Mouse (Mus musculus) kidney, adult 2 months (tissue): ENCODE results near the gene Pfn1. TPM values are rescaled to one million over a fixed set of nuclear protein-coding genes. Genes with fewer than 3 reads are reported as not detected.

Experiments used
- DNase-seq: peaks from one replicate; pipeline ENCODE4 v3.0.0; 2021
- H3K27ac ChIP-seq: fragments of 200-500 bp; 2 replicates; pipeline ENCODE4 v1.5.1; 2012; ENCODE audit warnings: low read depth, low read length, control low read depth, inconsistent platforms; ENCODE audit not compliant: insufficient read depth
- H3K27me3 ChIP-seq: fragments of 200-500 bp; replicated peaks from 2 replicates; pipeline ENCODE4 v1.6.1; 2012; ENCODE audit warnings: mild to moderate bottlenecking, moderate library complexity, low read length, inconsistent platforms; ENCODE audit not compliant: control insufficient read depth, insufficient read depth
- H3K36me3 ChIP-seq: fragments of 200-500 bp; 2 replicates; pipeline ENCODE4 v1.6.1; 2012; ENCODE audit warnings: mild to moderate bottlenecking, moderate library complexity, low read length, inconsistent platforms; ENCODE audit not compliant: control insufficient read depth, insufficient read depth
- H3K4me1 ChIP-seq: fragments of 200-500 bp; 2 replicates; pipeline ENCODE4 v1.6.1; 2011; ENCODE audit warnings: low read length; ENCODE audit not compliant: control insufficient read depth, insufficient read depth
- H3K4me3 ChIP-seq: fragments of 200-500 bp; 2 replicates; pipeline ENCODE4 v1.5.1; 2011; ENCODE audit warnings: mild to moderate bottlenecking, low read depth, low read length, control low read depth; ENCODE audit not compliant: insufficient read depth
- CTCF ChIP-seq: fragments of 200-500 bp; conservative IDR thresholded peaks from 2 replicates; pipeline ENCODE4 v1.5.1; 2011; ENCODE audit warnings: low read depth, mild to moderate bottlenecking, control low read depth, low read length, moderate library complexity, mixed read lengths; ENCODE audit not compliant: insufficient read depth, insufficient read length
- POLR2A ChIP-seq: fragments of 200-500 bp; IDR thresholded peaks from one replicate; pipeline ENCODE4 v1.6.1; 2011; ENCODE audit warnings: low read depth, low read length, control low read depth
- WGBS: fragments of 180-500 bp; shearing (Covaris S2); methylation state at CpG from one replicate; pipeline ENCODE4 v1.1.7; 2018; 5-methylcytosine and 5-hydroxymethylcytosine counted together
- polyA plus RNA-seq: library from polyadenylated mRNA; depleted of rRNA; stranded (reverse); fragments of >200 nt; gene quantifications from 2 replicates; pipeline ENCODE4 v1.2.3, GENCODE M21; 2012

The Pfn1 gene
- polyA plus RNA-seq, 1 experiment = 750 TPM

DNA sequence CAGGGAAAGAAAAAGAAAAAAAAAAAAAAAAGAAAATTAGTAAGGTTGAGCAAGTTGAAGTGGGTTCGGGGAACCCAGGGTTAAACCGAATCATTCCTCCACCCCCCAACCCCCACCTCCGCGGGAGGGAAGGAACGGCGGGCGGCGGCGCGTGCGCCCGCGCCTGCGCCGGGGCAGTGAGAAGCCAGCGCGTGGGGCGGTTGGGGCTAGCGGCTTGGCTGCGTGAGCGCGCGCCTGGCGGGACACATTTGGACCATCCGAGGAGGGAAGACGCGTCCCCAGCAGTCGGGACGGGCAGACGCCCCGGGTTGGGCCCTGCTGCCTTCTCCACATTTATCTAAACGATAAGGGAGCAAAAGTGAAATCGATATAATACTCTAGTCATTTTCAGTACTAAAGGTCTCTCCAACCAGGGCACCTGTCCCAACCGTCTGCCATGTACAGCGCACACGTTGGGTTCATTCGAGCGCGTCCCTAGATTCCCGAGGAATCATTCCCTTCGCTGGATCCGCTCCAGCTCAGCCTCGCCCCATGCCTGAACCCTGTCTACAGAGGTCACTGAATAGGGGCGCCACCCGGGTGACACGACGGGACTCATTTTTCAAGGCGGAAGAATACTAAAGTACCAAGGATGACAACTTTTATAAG lies 603 bp upstream of the Pfn1 start:
- H3K4me3 ChIP-seq = peak overlapping the region; percentile 100
- H3K27me3 ChIP-seq = no peaks in the 10 kb centered on the region
- no peak for TF ChIP-seq CTCF
- TF ChIP-seq POLR2A = peak; percentile 38
- peak overlapping the region; percentile 93 for H3K27ac ChIP-seq
- under 1% methylated on average over 48 of the region's 48 CpGs for WGBS
- H3K4me1 ChIP-seq = peaks cover 12% of the 10 kb centered on the region; the same call in 1 of the 2 replicates
- DNase-seq = peak; percentile 86
- H3K36me3 ChIP-seq = peaks cover 6% of the 10 kb centered on the region; the same call in 1 of the 2 replicates

GRCm38 (mm10) chr11:70653345-70654197 lies 873 bp downstream of the Pfn1 start:
- no peaks in the 10 kb centered on the region for H3K27me3 ChIP-seq
- TF ChIP-seq POLR2A (no peak), CTCF (no peak)
- WGBS = under 1% methylated on average over 49 of the region's 63 CpGs
- peak; percentile 69 for DNase-seq
- peaks cover 6% of the 10 kb centered on the region; the same call in 1 of the 2 replicates for H3K36me3 ChIP-seq
- H3K4me3 ChIP-seq = peak overlapping the region; percentile 100
- H3K27ac ChIP-seq = peak overlapping the region; percentile 100
- peaks cover 15% of the 10 kb centered on the region; the same call in 1 of the 2 replicates for H3K4me1 ChIP-seq

GRCm38 (mm10) chr11:70652884-70653344 lies 1.5 kb downstream of the Pfn1 start:
- H3K27ac ChIP-seq = peak overlapping the region; percentile 40; the same call in 1 of the 2 replicates
- TF ChIP-seq CTCF = no peak
- TF ChIP-seq POLR2A = no peak
- WGBS = 11% methylated on average over 6 of the region's 6 CpGs
- no peaks in the 10 kb centered on the region for H3K27me3 ChIP-seq
- H3K36me3 ChIP-seq = peaks cover 6% of the 10 kb centered on the region; the same call in 1 of the 2 replicates
- H3K4me1 ChIP-seq = peaks cover 15% of the 10 kb centered on the region; the same call in 1 of the 2 replicates
- no peak for DNase-seq
- H3K4me3 ChIP-seq = peak overlapping the region; percentile 100

- Histone ChIP-seq H3K27ac (no peak overlapping the region; the same call in 1 of the 2 replicates), H3K36me3 (peaks cover 6% of the 10 kb centered on the region; the same call in 1 of the 2 replicates), H3K4me1 (peaks cover 15% of the 10 kb centered on the region; the same call in 1 of the 2 replicates), H3K27me3 (no peaks in the 10 kb centered on the region), H3K4me3 (peak overlapping the region; percentile 100; the same call in 1 of the 2 replicates)
- no peak for TF ChIP-seq CTCF
- TF ChIP-seq POLR2A = no peak
- 31% methylated on average over 12 of the region's 12 CpGs for WGBS
- no peak for DNase-seq
Measured at GRCm38 (mm10) chr11:70652029-70652883, 2.2 kb downstream of the Pfn1 start.

DNA sequence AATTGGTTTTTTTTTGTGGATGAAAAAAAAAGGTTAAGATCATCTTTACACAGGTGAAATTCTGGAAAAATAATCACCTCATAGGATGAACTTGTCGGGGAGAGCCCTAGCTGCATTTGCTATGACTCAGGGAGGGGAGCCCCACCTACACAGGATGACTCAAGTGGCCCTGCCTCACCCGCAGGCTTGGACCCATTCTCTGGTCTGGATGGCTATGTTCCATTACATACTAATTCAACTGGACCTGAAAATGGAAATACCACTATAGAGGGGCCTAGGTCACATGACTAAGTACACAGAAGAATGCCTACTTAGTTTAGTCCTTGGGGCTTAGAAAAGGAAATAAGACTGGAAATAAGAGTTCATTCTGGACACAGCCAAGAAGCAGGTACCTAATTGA lies 3.1 kb downstream of the Pfn1 start:
- 28% methylated on average over 2 of the region's 2 CpGs for whole genome bisulfite sequencing
- Histone ChIP-seq H3K4me3 (no peak overlapping the region), H3K4me1 (peaks cover 14% of the 10 kb centered on the region; the same call in 1 of the 2 replicates), H3K36me3 (peaks cover 6% of the 10 kb centered on the region; the same call in 1 of the 2 replicates), H3K27ac (no peak overlapping the region), H3K27me3 (no peaks in the 10 kb centered on the region)
- DNase-seq = no peak
- no peak for TF ChIP-seq CTCF
- no peak for TF ChIP-seq POLR2A
